Mouse (Mus musculus): ENCODE measurements around the gene Ngdn. TPM values are rescaled to one million over a fixed set of nuclear protein-coding genes. Genes with fewer than 3 reads are reported as not detected.

Gene Ngdn
- total and polyA plus RNA-seq, 3 experiments: 75.4 to 111 (median 77.9) TPM

GRCm38 (mm10) chr14:55062626-55063025 lies 47.4 kb downstream of the Ngdn start:
- H3K4me3 ChIP-seq (replicated peaks in 1 of 3; ENCODE audit: low read depth in 2 of 3, low read length in 2 of 3, poor library complexity in 1 of 3): no peak overlapping the region
- no peak overlapping the region for H3K4me2 ChIP-seq (ENCODE audit: insufficient read depth, low read depth, poor library complexity, severe bottlenecking)
- no peaks in the 10 kb centered on the region for H3K79me2 ChIP-seq (replicated peaks; ENCODE audit: control insufficient read depth, extremely low read depth, insufficient read depth, poor library complexity, severe bottlenecking)
- TF ChIP-seq UBTF (IDR thresholded peaks at IDR 0.05; ENCODE audit: low read depth, low read length) (no peak), NELFE (IDR thresholded peaks at IDR 0.05; ENCODE audit: low read depth, low read length) (no peak)
- peaks cover 7% of the 10 kb centered on the region for H3K27me3 ChIP-seq (replicated peaks)
- no peak for DNase-seq (ENCODE audit: extremely low read depth)
- H3K9ac ChIP-seq (ENCODE audit: insufficient read depth, low read depth): no peak overlapping the region
- in situ Hi-C loops (cut with MboI; ENCODE audit: low pct_ligation_motif_present, low pct_unique_long_range_greater_than_20kb, low sequenced_read_pairs) (no loop called here), dilution Hi-C loops (cut with MboI; ENCODE audit: extremely low pct_ligation_motif_present, extremely low pct_unique_long_range_greater_than_20kb, low sequenced_read_pairs) (no loop called here)
- H3K9me3 ChIP-seq (replicated peaks; ENCODE audit: low read length): no peaks in the 10 kb centered on the region
- H3K36me3 ChIP-seq (replicated peaks in 1 of 2; ENCODE audit: control insufficient read depth in 1 of 2, insufficient read depth in 1 of 2, low read length in 1 of 2): peaks cover 0 to 2% of the 10 kb centered on the region in 2 experiments
- H3K4me1 ChIP-seq (ENCODE audit: control insufficient read depth in 1 of 2, insufficient read depth in 2 of 2): peaks cover 5 to 16% of the 10 kb centered on the region in 2 experiments; a peak in 2 of 4 replicates
- H3K27ac ChIP-seq (ENCODE audit: insufficient read depth, low read depth): no peak overlapping the region

- peaks cover 6% of the 10 kb centered on the region for H3K27me3 ChIP-seq (replicated peaks)
- H3K79me2 ChIP-seq (replicated peaks; ENCODE audit: control insufficient read depth, extremely low read depth, insufficient read depth, poor library complexity, severe bottlenecking): no peaks in the 10 kb centered on the region
- H3K4me2 ChIP-seq (ENCODE audit: insufficient read depth, low read depth, poor library complexity, severe bottlenecking): no peak overlapping the region
- TF ChIP-seq CHD1 (IDR thresholded peaks at IDR 0.05; ENCODE audit: low read depth, low read length): no peak
- no peak for TF ChIP-seq MYC (IDR thresholded peaks at IDR 0.05; ENCODE audit: low read depth, low read length)
- H3K4me3 ChIP-seq (replicated peaks in 1 of 3; ENCODE audit: low read depth in 2 of 3, low read length in 2 of 3, poor library complexity in 1 of 3): no peak overlapping the region
- peaks cover 5 to 16% of the 10 kb centered on the region in 2 experiments; a peak in 2 of 4 replicates for H3K4me1 ChIP-seq (ENCODE audit: control insufficient read depth in 1 of 2, insufficient read depth in 2 of 2)
- H3K27ac ChIP-seq (ENCODE audit: insufficient read depth, low read depth): no peak overlapping the region
- no peak for DNase-seq (ENCODE audit: extremely low read depth)
- in situ Hi-C loops (cut with MboI; ENCODE audit: low pct_ligation_motif_present, low pct_unique_long_range_greater_than_20kb, low sequenced_read_pairs) (no loop called here), dilution Hi-C loops (cut with MboI; ENCODE audit: extremely low pct_ligation_motif_present, extremely low pct_unique_long_range_greater_than_20kb, low sequenced_read_pairs) (no loop called here)
- H3K9me3 ChIP-seq (replicated peaks; ENCODE audit: low read length): no peaks in the 10 kb centered on the region
- H3K36me3 ChIP-seq (replicated peaks in 1 of 2; ENCODE audit: control insufficient read depth in 1 of 2, insufficient read depth in 1 of 2, low read length in 1 of 2): peaks cover 0 to 2% of the 10 kb centered on the region in 2 experiments
- no peak overlapping the region for H3K9ac ChIP-seq (ENCODE audit: insufficient read depth, low read depth)
Observed at GRCm38 (mm10) chr14:55063117-55063516, 47.9 kb downstream of the Ngdn start.

GRCm38 (mm10) chr14:55063581-55064381 lies 48.5 kb downstream of the Ngdn start:
- H3K36me3 ChIP-seq (replicated peaks in 1 of 2; ENCODE audit: control insufficient read depth in 1 of 2, insufficient read depth in 1 of 2, low read length in 1 of 2): peaks cover 0 to 2% of the 10 kb centered on the region in 2 experiments
- TF ChIP-seq GABPA (IDR thresholded peaks at IDR 0.05; ENCODE audit: insufficient replicate concordance, low read depth, low read length) (no peak), TBP (conservative IDR thresholded peaks at IDR 0.05; ENCODE audit: low read depth, low read length) (no peak), MAFK (IDR thresholded peaks at IDR 0.05; ENCODE audit: insufficient replicate concordance, low read length) (no peak), KAT2A (IDR thresholded peaks at IDR 0.05; ENCODE audit: insufficient replicate concordance, low read length) (no peak), PAX5 (IDR thresholded peaks at IDR 0.05; ENCODE audit: low read length) (no peak), NRF1 (IDR thresholded peaks at IDR 0.05; ENCODE audit: low read depth, low read length) (no peak), ZNF384 (IDR thresholded peaks at IDR 0.05; ENCODE audit: low read depth, low read length) (no peak)
- dilution Hi-C loops (cut with MboI; ENCODE audit: extremely low pct_ligation_motif_present, extremely low pct_unique_long_range_greater_than_20kb, low sequenced_read_pairs) (no loop called here), in situ Hi-C loops (cut with MboI; ENCODE audit: low pct_ligation_motif_present, low pct_unique_long_range_greater_than_20kb, low sequenced_read_pairs) (no loop called here)
- peaks cover 5 to 16% of the 10 kb centered on the region in 2 experiments; a peak in 2 of 4 replicates for H3K4me1 ChIP-seq (ENCODE audit: control insufficient read depth in 1 of 2, insufficient read depth in 2 of 2)
- H3K79me2 ChIP-seq (replicated peaks; ENCODE audit: control insufficient read depth, extremely low read depth, insufficient read depth, poor library complexity, severe bottlenecking): no peaks in the 10 kb centered on the region
- H3K27ac ChIP-seq (ENCODE audit: insufficient read depth, low read depth): no peak overlapping the region
- H3K4me2 ChIP-seq (ENCODE audit: insufficient read depth, low read depth, poor library complexity, severe bottlenecking): no peak overlapping the region
- no peak for DNase-seq (ENCODE audit: extremely low read depth)
- no peak overlapping the region for H3K4me3 ChIP-seq (replicated peaks in 1 of 3; ENCODE audit: low read depth in 2 of 3, low read length in 2 of 3, poor library complexity in 1 of 3)
- H3K9ac ChIP-seq (ENCODE audit: insufficient read depth, low read depth): no peak overlapping the region
- no peaks in the 10 kb centered on the region for H3K9me3 ChIP-seq (replicated peaks; ENCODE audit: low read length)
- H3K27me3 ChIP-seq (replicated peaks): peaks cover 4% of the 10 kb centered on the region

Data from CH12.LX (cell line).